Mouse (Mus musculus) B cell, adult 2 months (primary cell): ENCODE measurements around the gene Olfr622.

Source experiments
- DNase-seq, 2 experiments: peaks; one replicate each; pipeline ENCODE4 v3.0.0; 2022

The Olfr622 gene

GRCm38 (mm10) chr7:103642602-103643001 lies at the start of gene Olfr622:
TSS of gene Olfr622 (minus strand) at chr7:103642702.
- DNase-seq, result no peak

GRCm38 (mm10) chr7:103682420-103682819 lies 39.9 kb upstream of the Olfr622 start, which contains the start of gene Olfr625-ps1:
TSS of gene Olfr625-ps1 (plus strand) at chr7:103682720.
- no peak for DNase-seq

GRCm38 (mm10) chr7:103671091-103671490 lies 28.6 kb upstream of the Olfr622 start, which contains the start of gene Olfr624:
TSS of gene Olfr624 (minus strand) at chr7:103671191.
- DNase-seq, result no peak

GRCm38 (mm10) chr7:103663598-103663997 lies 21.1 kb upstream of the Olfr622 start, which contains the start of gene Olfr623:
TSS of gene Olfr623 (minus strand) at chr7:103663698.
- DNase-seq, result no peak

DNA sequence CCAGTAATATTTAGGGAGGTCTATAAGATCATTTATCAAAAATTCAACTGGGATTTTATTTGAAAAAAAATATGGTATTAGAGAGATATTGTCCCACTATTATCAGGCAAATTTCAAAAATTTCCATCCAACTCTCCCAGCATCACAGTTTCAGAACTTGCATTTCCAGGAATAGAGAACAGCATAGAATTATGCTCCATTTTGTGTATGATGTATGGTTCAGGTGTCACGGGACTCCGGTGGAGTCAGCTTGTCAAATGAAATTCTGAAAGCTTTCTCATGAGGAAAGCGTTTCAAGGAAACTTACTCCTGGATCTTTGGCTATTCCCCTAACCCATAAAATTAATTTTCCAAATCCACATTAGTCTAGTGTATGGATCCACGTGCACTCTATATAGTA lies 1.6 kb upstream of the Olfr622 start:
- DNase-seq, result no peak

DNA sequence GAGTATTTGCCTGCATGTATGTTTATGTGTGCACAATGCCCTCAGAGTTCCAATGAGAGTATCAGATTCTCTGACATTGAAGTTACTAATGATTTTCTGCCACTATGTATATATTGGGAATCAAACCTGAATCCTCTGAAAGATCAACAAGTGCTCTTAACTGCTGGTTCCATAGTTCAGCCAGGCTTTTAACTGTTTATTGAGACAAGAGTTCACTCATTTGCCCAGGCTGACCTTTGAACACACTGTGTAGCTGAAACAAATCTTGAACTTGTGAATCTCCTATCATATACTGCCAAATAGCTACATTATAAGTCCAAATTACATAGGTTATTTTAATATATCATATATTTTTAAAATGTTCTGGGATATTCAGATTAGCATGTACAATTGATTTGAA lies 5.7 kb downstream of the Olfr622 start:
- no peak for DNase-seq

GRCm38 (mm10) chr7:103612434-103612833 lies 30.1 kb downstream of the Olfr622 start, which contains the start of gene Olfr620:
TSS of gene Olfr620 (minus strand) at chr7:103612534.
- no peak for DNase-seq

DNA sequence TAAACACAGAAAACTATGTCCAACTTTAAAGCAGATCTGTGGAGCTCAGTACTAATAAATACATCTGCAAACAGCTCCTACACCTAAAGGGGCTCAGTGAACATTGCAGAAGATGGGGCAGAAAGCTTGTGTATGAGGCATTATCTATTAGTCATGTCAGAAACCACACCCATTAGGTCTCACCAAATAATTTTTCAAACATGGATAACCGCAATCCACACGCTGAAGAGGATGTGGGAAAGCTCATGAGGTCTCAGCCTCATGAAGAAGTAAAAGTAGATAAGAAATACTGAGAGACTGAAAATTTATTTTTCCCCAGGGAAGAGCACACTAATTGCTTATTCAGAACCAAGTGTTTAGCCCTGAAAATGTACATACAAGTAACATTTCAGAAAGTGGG lies 35.1 kb downstream of the Olfr622 start:
- no peak for DNase-seq

DNA sequence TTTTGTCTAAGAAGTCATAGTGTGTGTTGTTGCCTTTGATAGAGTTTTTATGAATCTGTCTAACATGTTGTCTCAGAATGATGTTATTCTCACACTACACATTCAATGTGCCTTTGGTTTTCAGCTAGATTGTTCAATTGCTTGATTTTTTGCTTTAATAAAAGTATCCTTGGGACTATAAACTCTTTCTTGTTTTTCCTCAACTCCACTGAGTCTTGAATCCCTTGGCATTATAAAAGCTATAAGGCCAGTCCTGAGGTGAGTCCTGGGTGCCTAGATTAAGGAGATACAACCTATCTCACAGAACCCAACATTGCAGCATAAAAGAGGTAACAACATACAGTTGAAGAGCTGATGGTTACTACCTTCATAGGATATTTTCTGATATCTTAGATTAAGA lies 42.2 kb downstream of the Olfr622 start, which contains the start of gene Olfr619:
TSS of gene Olfr619 (plus strand) at position 301 of the 400 bp plus-strand sequence.
- no peak for DNase-seq

DNA sequence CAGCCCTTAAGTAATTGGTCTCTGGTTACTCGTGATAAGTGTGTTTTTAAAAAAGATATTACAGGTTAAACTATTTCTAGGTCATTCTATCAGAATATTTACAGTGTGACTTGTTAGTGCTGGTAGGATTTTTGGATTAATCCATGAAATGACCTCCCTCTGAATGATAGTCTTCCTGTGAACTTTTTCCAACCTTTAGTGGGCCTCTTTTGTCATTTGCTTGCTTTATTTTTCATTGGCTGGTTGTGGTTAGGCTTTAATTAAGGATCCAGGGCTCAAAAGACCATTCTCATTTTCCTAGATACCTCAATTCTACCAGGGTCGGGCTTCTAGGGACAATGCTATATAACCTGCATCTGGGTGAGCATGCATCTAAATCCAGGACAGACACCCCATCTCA lies 52.7 kb downstream of the Olfr622 start, which contains the start of gene Olfr618:
TSS of gene Olfr618 (plus strand) at position 301 of the 400 bp plus-strand sequence.
- DNase-seq, result no peak
